Comparison of ENCODE assay signal across 8 mouse cellular contexts in the genomic region with DNA sequence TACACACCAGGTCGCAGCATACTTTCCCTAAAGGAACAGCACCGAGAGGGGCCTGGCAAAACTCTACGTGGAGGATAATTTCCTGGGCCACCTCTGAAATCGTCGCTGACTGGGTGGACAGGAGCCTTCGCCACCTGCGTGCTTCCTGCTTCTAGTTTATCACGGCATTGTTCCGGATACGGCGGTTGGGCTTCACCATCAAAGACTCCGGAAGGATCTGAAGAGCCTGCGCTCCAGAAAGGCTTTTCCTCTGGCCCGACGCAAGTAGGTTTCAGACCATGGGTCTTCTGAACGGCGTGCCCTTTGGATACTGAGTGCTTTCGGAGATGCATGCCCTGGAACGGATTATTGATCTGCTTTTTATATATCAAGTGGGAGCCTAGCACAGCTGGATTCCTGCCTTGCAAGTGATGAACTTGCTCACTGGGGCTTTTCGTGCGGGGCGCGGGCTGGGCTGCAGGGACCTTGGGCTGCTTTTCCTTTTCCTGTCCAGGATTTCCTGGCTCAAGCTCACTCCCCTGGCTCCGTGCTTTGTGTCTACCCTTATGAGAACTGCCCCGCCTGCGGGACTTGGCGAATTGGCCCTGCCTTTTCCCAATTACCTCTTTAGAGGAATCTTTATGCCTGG. TPM values are rescaled to one million over a fixed set of nuclear protein-coding genes. Genes with fewer than 3 reads are reported as not detected.
DNase-seq lines count a peak whose midpoint lies in the region; ATAC-seq lines count a peak whose summit lies in the region.

No protein-coding gene starts in this region.

- peak; percentile 94 for ATAC-seq in CD4-positive, CD25-positive, alpha-beta regulatory T cell, adult 4 months
- ATAC-seq in kidney, embryonic 16.5 days (ENCODE audit: low FRiP score, low TSS enrichment): no peak
- ATAC-seq in erythroid progenitor cell, adult 5-6 weeks (replicated peaks; ENCODE audit: low FRiP score, poor library complexity, severe bottlenecking): no peak

- peaks cover 12% of the 10 kb centered on the region; the same call in 1 of the 2 replicates for H3K4me1 ChIP-seq in heart, embryonic 10.5 days
- no peaks in the 10 kb centered on the region for H3K4me1 ChIP-seq in kidney, embryonic 16.5 days (ENCODE audit: insufficient read depth, low read length)

- peak overlapping the region; percentile 39; the same call in 1 of the 2 replicates for H3K9ac ChIP-seq in kidney, embryonic 16.5 days (replicated peaks; ENCODE audit: low read length)

- H3K36me3 ChIP-seq in heart, embryonic 10.5 days: no peaks in the 10 kb centered on the region
- no peaks in the 10 kb centered on the region for H3K36me3 ChIP-seq in kidney, embryonic 16.5 days (ENCODE audit: insufficient read depth, low read length)

- peak overlapping the region; percentile 42 for H3K4me2 ChIP-seq in kidney, embryonic 16.5 days (replicated peaks; ENCODE audit: low read depth, low read length)

- H3K4me3 ChIP-seq in heart, embryonic 10.5 days: peak overlapping the region; percentile 39
- H3K4me3 ChIP-seq in kidney, embryonic 16.5 days (ENCODE audit: low read length): peak overlapping the region; percentile 16

- no peaks in the 10 kb centered on the region for H3K27me3 ChIP-seq in heart, embryonic 10.5 days (ENCODE audit: insufficient read depth, poor library complexity, severe bottlenecking)
- no peaks in the 10 kb centered on the region for H3K27me3 ChIP-seq in kidney, embryonic 16.5 days (ENCODE audit: insufficient read depth, low read length)

- no peaks in the 10 kb centered on the region for H3K9me3 ChIP-seq in heart, embryonic 10.5 days
- no peaks in the 10 kb centered on the region for H3K9me3 ChIP-seq in kidney, embryonic 16.5 days (ENCODE audit: low read length)

- DNase-seq in adrenal gland, adult 18-20 months (ENCODE audit: low spot score in 2 of 2): peak; percentile 9 to 34
- no peak for DNase-seq in heart, embryonic 10.5 days (ENCODE audit: low spot score)
- peak; percentile 63 for DNase-seq in lung, postnatal 25 days (ENCODE audit: low spot score)
- DNase-seq in thymus, postnatal 25 days: peak; percentile 63
- DNase-seq in left cerebral cortex, adult 8-10 months (ENCODE audit: low spot score in 2 of 2): no peak

- H3K27ac ChIP-seq in heart, embryonic 10.5 days: peak overlapping the region; percentile 31
- peak overlapping the region; percentile 52 for H3K27ac ChIP-seq in kidney, embryonic 16.5 days (ENCODE audit: low read length)

- WGBS in heart, embryonic 10.5 days: 43% methylated on average over 27 of the region's 27 CpGs
- 52% methylated on average over 27 of the region's 27 CpGs for WGBS in kidney, embryonic 16.5 days

RNA-seq across cellular contexts. Expression of gene Ddx50, which starts 14.1 kb away (rescaled TPM):
- polyA plus RNA-seq in CD4-positive, CD25-positive, alpha-beta regulatory T cell, adult 4 months (2017; shearing (Covaris generic)): 100 to 1,000 TPM in 1 of 2 experiments, 10 to 100 TPM in 1; 96.5 to 101 TPM
- 100 to 1,000 TPM; 108 to 120 TPM for total RNA-seq in adrenal gland, adult 18-20 months (2021)
- 105 and 114 TPM in 2 replicates for polyA plus RNA-seq in heart, embryonic 10.5 days (2016; fragmentation: Nextera tagmentation; extraction: Ambion mirVana)
- 116 and 119 TPM in 2 replicates for polyA plus RNA-seq in kidney, embryonic 16.5 days (2015; fragmentation: Nextera tagmentation; extraction: Ambion mirVana)
- total RNA-seq in erythroid progenitor cell, adult 5-6 weeks (2015; ENCODE audit: low replicate concordance): 35.6 and 51.9 TPM in 2 replicates
- 21.7 and 36.5 TPM in 2 replicates for total RNA-seq in erythroid progenitor cell, adult 5-6 weeks (2017; ENCODE audit: low replicate concordance)
- 10 to 100 TPM; 80.2 to 87.7 (median 86.1) TPM for total RNA-seq in left cerebral cortex, adult 8-10 months (2022)

Comparison
In these comparisons a context has a peak if more than half of its experiments do, and no peak if none do; other contexts are left out.
1. DNase-seq: peak in adrenal gland, adult 18-20 months (2 of 2), lung, postnatal 25 days (single experiment) and thymus, postnatal 25 days (single experiment); none in heart, embryonic 10.5 days (single experiment) and left cerebral cortex, adult 8-10 months (0 of 2).